Mouse (Mus musculus) hindbrain, postnatal 0 days (tissue): ENCODE data around the gene Fat2. TPM values are rescaled to one million over a fixed set of nuclear protein-coding genes. Genes with fewer than 3 reads are reported as not detected.

Experiments
- ATAC-seq: fragments of 200-750 bp; cut with Nextera tagmentation; 2 replicates; pipeline ENCODE4 v1.8.0; 2017; ENCODE audit warnings: mild to moderate bottlenecking, moderate TSS enrichment, moderate library complexity
- DNase-seq: peaks from one replicate; pipeline ENCODE4 v3.0.0-alpha.2; 2015; ENCODE audit warnings: low spot score
- H3K27ac ChIP-seq: fragments of 300-500 bp; sonication (generic); 2 replicates; pipeline ENCODE4 v1.5.1; 2014; ENCODE audit warnings: mild to moderate bottlenecking
- H3K27me3 ChIP-seq: fragments of 300-500 bp; sonication (generic); 2 replicates; pipeline ENCODE4 v1.6.1; 2014; ENCODE audit warnings: low read length, mixed read lengths; ENCODE audit not compliant: insufficient read depth
- H3K36me3 ChIP-seq: fragments of 300-500 bp; sonication (generic); 2 replicates; pipeline ENCODE4 v1.6.1; 2014; ENCODE audit warnings: low read length, mixed read lengths; ENCODE audit not compliant: insufficient read depth
- H3K4me1 ChIP-seq: fragments of 300-500 bp; sonication (generic); 2 replicates; pipeline ENCODE4 v1.6.1; 2014; ENCODE audit warnings: antibody characterized with exemption, low read length, mixed read lengths; ENCODE audit not compliant: insufficient read depth
- H3K4me2 ChIP-seq: fragments of 300-500 bp; sonication (generic); 2 replicates; pipeline ENCODE4 v1.6.1; 2014; ENCODE audit warnings: low read depth, mild to moderate bottlenecking, low read length, moderate library complexity, mixed read lengths
- H3K4me3 ChIP-seq: fragments of 300-500 bp; sonication (generic); 2 replicates; pipeline ENCODE4 v1.5.1; 2014; ENCODE audit warnings: low read length
- H3K9ac ChIP-seq: fragments of 300-500 bp; sonication (generic); replicated peaks from 2 replicates; pipeline ENCODE4 v1.6.1; 2014; ENCODE audit warnings: mild to moderate bottlenecking, low read length, moderate library complexity, mixed read lengths
- H3K9me3 ChIP-seq: fragments of 300-500 bp; sonication (generic); 2 replicates; pipeline ENCODE4 v1.6.1; 2016; ENCODE audit warnings: low read length, mixed read lengths
- CTCF ChIP-seq: IDR thresholded peaks from 2 replicates; pipeline ENCODE4 v1.5.1; 2016; ENCODE audit warnings: antibody characterized with exemption, control low read depth, low read depth
- WGBS: fragments of 180-500 bp; shearing (Covaris S2); extraction: QIAGEN DNeasy Blood & Tissue Kit; methylation state at CpG from one replicate; pipeline ENCODE4 v1.1.7; 2014; 5-methylcytosine and 5-hydroxymethylcytosine counted together
- polyA plus RNA-seq: library from polyadenylated mRNA; unstranded; fragments of >200 nt; fragmentation: Nextera tagmentation; extraction: Ambion mirVana; gene quantifications from 2 replicates; pipeline ENCODE4 v1.2.1, GENCODE M21; 2015
- total RNA-seq: library from RNA; depleted of rRNA; stranded (reverse); fragments of >200 nt; gene quantifications from 2 replicates; pipeline ENCODE4 v1.2.3, GENCODE M21; 2014; rRNA removed

The Fat2 gene
- total RNA-seq = 17.6 and 21.0 TPM in 2 replicates
- polyA plus RNA-seq = 0.78 and 0.88 TPM in 2 replicates

- no peaks in the 10 kb centered on the region for H3K9me3 ChIP-seq
- H3K9ac ChIP-seq = no peak within 1 kb of the TSS
- TF ChIP-seq CTCF = no peak
- DNase-seq = peak; percentile 22
- H3K27ac ChIP-seq = peak within 1 kb of the TSS; percentile 27; the same call in 1 of the 2 replicates
- peak; percentile 35; the same call in 1 of the 2 replicates for ATAC-seq
- no peaks in the 10 kb centered on the region for H3K27me3 ChIP-seq
- no peaks in the 10 kb centered on the region for H3K36me3 ChIP-seq
- H3K4me3 ChIP-seq = peak within 1 kb of the TSS; percentile 12
- H3K4me2 ChIP-seq = peak within 1 kb of the TSS; percentile 34
- no peaks in the 10 kb centered on the region for H3K4me1 ChIP-seq
- 44% methylated on average over 13 of the region's 13 CpGs for WGBS
These were observed at the start of gene Fat2 for GRCm38 (mm10) chr11:55336101-55336891. Fat2 (minus strand) TSS chr11:55336564.

- Histone ChIP-seq H3K4me2 (no peak overlapping the region), H3K27ac (no peak overlapping the region), H3K4me3 (no peak overlapping the region), H3K4me1 (no peaks in the 10 kb centered on the region; the same call in none of the 2 replicates), H3K27me3 (no peaks in the 10 kb centered on the region), H3K9ac (no peak overlapping the region), H3K36me3 (no peaks in the 10 kb centered on the region), H3K9me3 (no peaks in the 10 kb centered on the region)
- no peak for ATAC-seq
- TF ChIP-seq CTCF = no peak
- DNase-seq = no peak
- 32% methylated on average over 6 of the region's 6 CpGs for WGBS
These were observed 47.2 kb upstream of the Fat2 start for GRCm38 (mm10) chr11:55383463-55384045.

DNA sequence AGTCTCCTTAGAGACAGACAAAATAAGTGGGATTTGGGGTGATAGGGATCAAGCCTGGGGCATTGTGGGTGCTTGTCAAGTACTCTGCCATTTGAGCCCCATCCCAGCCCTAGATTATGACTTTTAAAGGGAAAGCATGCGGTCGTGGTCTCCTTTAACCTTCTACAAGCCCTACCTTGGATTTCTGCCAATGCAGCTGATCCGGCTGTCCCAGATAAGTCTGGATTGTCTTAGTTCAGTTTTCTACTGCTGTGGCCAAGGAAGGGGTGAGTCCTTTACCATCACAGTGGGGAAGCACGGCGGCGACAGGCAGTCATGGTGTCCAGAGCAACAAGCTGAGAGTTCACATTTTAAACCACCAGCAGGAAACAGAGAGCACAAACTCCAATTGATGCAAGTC is 44.5 kb upstream of the Fat2 start:
- no peaks in the 10 kb centered on the region for H3K9me3 ChIP-seq
- DNase-seq (peak; percentile 42), ATAC-seq (no peak)
- 30% methylated on average over 6 of the region's 6 CpGs for WGBS
- H3K27ac ChIP-seq = no peak overlapping the region
- H3K4me3 ChIP-seq = no peak overlapping the region
- no peak overlapping the region for H3K9ac ChIP-seq
- H3K36me3 ChIP-seq = no peaks in the 10 kb centered on the region
- no peak overlapping the region for H3K4me2 ChIP-seq
- TF ChIP-seq CTCF = no peak
- H3K4me1 ChIP-seq = no peaks in the 10 kb centered on the region; the same call in 1 of the 2 replicates
- H3K27me3 ChIP-seq = no peaks in the 10 kb centered on the region

DNA sequence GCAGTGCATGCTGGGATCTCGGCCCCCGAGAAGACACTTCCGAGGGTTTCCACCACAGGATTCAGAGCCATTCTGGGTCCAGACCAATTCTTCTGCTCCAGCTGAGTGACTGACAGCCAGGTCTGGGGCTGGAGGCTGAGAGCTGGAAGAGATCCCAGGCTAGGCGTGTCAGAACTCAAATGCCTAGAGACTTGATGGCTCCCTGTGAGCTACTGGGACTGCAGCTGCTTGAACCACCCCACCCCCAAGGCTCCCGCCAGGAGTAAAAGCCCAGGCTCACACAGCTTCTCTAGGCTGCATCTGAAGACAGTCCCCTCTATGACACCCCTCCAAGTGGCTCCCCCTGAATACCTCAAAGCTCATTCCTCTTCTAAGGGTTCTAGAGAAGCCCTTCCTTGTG is 42.0 kb upstream of the Fat2 start:
- Histone ChIP-seq H3K27me3 (no peaks in the 10 kb centered on the region), H3K4me1 (no peaks in the 10 kb centered on the region; the same call in 1 of the 2 replicates), H3K27ac (no peak overlapping the region), H3K9ac (no peak overlapping the region), H3K36me3 (no peaks in the 10 kb centered on the region), H3K4me3 (no peak overlapping the region), H3K9me3 (no peaks in the 10 kb centered on the region), H3K4me2 (no peak overlapping the region)
- peak; percentile 89 for ATAC-seq
- no peak for TF ChIP-seq CTCF
- 23% methylated on average over 5 of the region's 5 CpGs for WGBS
- DNase-seq = peak; percentile 80

GRCm38 (mm10) chr11:55373838-55374237 is 37.5 kb upstream of the Fat2 start:
- H3K9me3 ChIP-seq = no peaks in the 10 kb centered on the region
- 59% methylated on average over 6 of the region's 6 CpGs for WGBS
- ATAC-seq = no peak

DNA sequence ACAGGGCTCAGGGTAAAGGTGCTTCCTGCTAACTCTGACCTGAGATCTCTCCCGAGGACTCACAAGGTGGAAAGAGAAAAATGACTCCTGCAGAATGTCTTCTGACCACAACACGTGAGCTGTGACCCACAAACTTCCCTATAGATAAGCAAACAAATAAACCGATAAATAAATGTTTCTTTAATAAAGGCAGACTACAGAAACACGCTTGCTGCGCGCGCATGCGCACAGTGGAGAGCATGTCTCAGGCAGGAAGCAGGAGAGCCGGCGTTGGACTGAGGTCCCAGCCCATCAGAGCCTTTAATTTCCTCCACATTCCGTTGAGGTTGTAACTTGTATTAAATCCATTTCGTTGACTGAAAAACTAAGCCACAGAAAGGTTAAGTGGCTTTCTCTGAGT is 37.0 kb upstream of the Fat2 start:
- DNase-seq (no peak), ATAC-seq (no peak)
- no peaks in the 10 kb centered on the region for H3K9me3 ChIP-seq
- TF ChIP-seq CTCF = no peak
- WGBS = 88% methylated on average over 12 of the region's 12 CpGs
- H3K4me1 ChIP-seq = no peaks in the 10 kb centered on the region; the same call in 1 of the 2 replicates
- no peak overlapping the region for H3K9ac ChIP-seq
- H3K27me3 ChIP-seq = no peaks in the 10 kb centered on the region
- H3K4me2 ChIP-seq = no peak overlapping the region
- no peaks in the 10 kb centered on the region for H3K36me3 ChIP-seq
- no peak overlapping the region for H3K27ac ChIP-seq
- no peak overlapping the region for H3K4me3 ChIP-seq

More at GRCm38 (mm10) chr11:55373838-55374237, 37.5 kb upstream of the Fat2 start:
- Histone ChIP-seq H3K36me3 (no peaks in the 10 kb centered on the region), H3K27me3 (no peaks in the 10 kb centered on the region), H3K4me1 (no peaks in the 10 kb centered on the region; the same call in 1 of the 2 replicates), H3K4me2 (no peak overlapping the region), H3K9ac (no peak overlapping the region), H3K27ac (no peak overlapping the region), H3K4me3 (no peak overlapping the region)
- peak; percentile 34 for TF ChIP-seq CTCF
- no peak for DNase-seq
